Mouse (Mus musculus) ES-Bruce4 (cell line): ENCODE data around the gene Dctn2.

Source experiments
- CTCF ChIP-seq: IDR thresholded peaks from one replicate; pipeline ENCODE4 v1.8.1; 2011; ENCODE audit warnings: low read depth, low read length
- POLR2A ChIP-seq: IDR thresholded peaks from one replicate; pipeline ENCODE4 v1.8.1; 2011; ENCODE audit warnings: low read length; ENCODE audit not compliant: insufficient read depth

GRCm38 (mm10) chr10:127228897-127229296, 37.3 kb upstream of the Dctn2 start:
- TF ChIP-seq POLR2A (no peak), CTCF (no peak)
